Mouse (Mus musculus): ENCODE data around the gene Gm7029. TPM values are rescaled to one million over a fixed set of nuclear protein-coding genes. Genes with fewer than 3 reads are reported as not detected.
"Not testable (repeated sequence)": the region's sequence is repeated elsewhere in the genome, so short reads cannot be mapped to it uniquely, and the experiment has no call there.

The Gm7029 gene
- polyA plus RNA-seq, 1 experiment: not detected

GRCm38 (mm10) chr17:33901653-33902052 is 28.0 kb downstream of the Gm7029 start:
- TF ChIP-seq POLR2A (IDR thresholded peaks at IDR 0.05; ENCODE audit: low read depth, low read length): no peak
- TF ChIP-seq CTCF (conservative IDR thresholded peaks at IDR 0.05; ENCODE audit: insufficient read depth, insufficient read length, low read depth, low read length): no peak
- no peak for DNase-seq
- Histone ChIP-seq H3K27ac (ENCODE audit: insufficient read depth, low read depth, low read length) (no peak overlapping the region), H3K4me1 (ENCODE audit: control insufficient read depth, insufficient read depth, low read length) (no peaks in the 10 kb centered on the region), H3K36me3 (ENCODE audit: control insufficient read depth, insufficient read depth, low read length) (no peaks in the 10 kb centered on the region), H3K4me3 (ENCODE audit: insufficient read depth, low read depth, low read length) (no peak overlapping the region), H3K27me3 (replicated peaks; ENCODE audit: control insufficient read depth, insufficient read depth, low read length) (no peaks in the 10 kb centered on the region)
- 78% methylated on average over 4 of the region's 4 CpGs for WGBS

GRCm38 (mm10) chr17:33902079-33902478 is 28.4 kb downstream of the Gm7029 start:
- WGBS: 43% methylated on average over 4 of the region's 4 CpGs
- DNase-seq: no peak
- Histone ChIP-seq H3K27ac (ENCODE audit: insufficient read depth, low read depth, low read length) (no peak overlapping the region), H3K4me3 (ENCODE audit: insufficient read depth, low read depth, low read length) (no peak overlapping the region), H3K27me3 (replicated peaks; ENCODE audit: control insufficient read depth, insufficient read depth, low read length) (no peaks in the 10 kb centered on the region), H3K36me3 (ENCODE audit: control insufficient read depth, insufficient read depth, low read length) (no peaks in the 10 kb centered on the region), H3K4me1 (ENCODE audit: control insufficient read depth, insufficient read depth, low read length) (no peaks in the 10 kb centered on the region)
- no peak for TF ChIP-seq POLR2A (IDR thresholded peaks at IDR 0.05; ENCODE audit: low read depth, low read length)
- TF ChIP-seq CTCF (conservative IDR thresholded peaks at IDR 0.05; ENCODE audit: insufficient read depth, insufficient read length, low read depth, low read length): no peak

- Histone ChIP-seq H3K36me3 (ENCODE audit: control insufficient read depth, insufficient read depth, low read length) (no peaks in the 10 kb centered on the region), H3K27ac (ENCODE audit: insufficient read depth, low read depth, low read length) (no peak overlapping the region), H3K4me3 (ENCODE audit: insufficient read depth, low read depth, low read length) (no peak overlapping the region), H3K27me3 (replicated peaks; ENCODE audit: control insufficient read depth, insufficient read depth, low read length) (no peaks in the 10 kb centered on the region), H3K4me1 (ENCODE audit: control insufficient read depth, insufficient read depth, low read length) (no peaks in the 10 kb centered on the region)
- TF ChIP-seq CTCF (conservative IDR thresholded peaks at IDR 0.05; ENCODE audit: insufficient read depth, insufficient read length, low read depth, low read length): no peak
- TF ChIP-seq POLR2A (IDR thresholded peaks at IDR 0.05; ENCODE audit: low read depth, low read length): no peak
- WGBS: 74% methylated on average over 7 of the region's 7 CpGs
- no peak for DNase-seq
Measured at GRCm38 (mm10) chr17:33902491-33902890, 28.9 kb downstream of the Gm7029 start.

- not testable (repeated sequence) for H3K27ac ChIP-seq (ENCODE audit: insufficient read depth, low read depth, low read length); H3K4me1 ChIP-seq (ENCODE audit: control insufficient read depth, insufficient read depth, low read length); H3K36me3 ChIP-seq (ENCODE audit: control insufficient read depth, insufficient read depth, low read length); DNase-seq; H3K27me3 ChIP-seq (replicated peaks; ENCODE audit: control insufficient read depth, insufficient read depth, low read length); H3K4me3 ChIP-seq (ENCODE audit: insufficient read depth, low read depth, low read length)
- 72% methylated on average over 6 of the region's 6 CpGs for WGBS
Measured at GRCm38 (mm10) chr17:33903911-33904651, 30.4 kb downstream of the Gm7029 start.

- H3K4me1 ChIP-seq (ENCODE audit: control insufficient read depth, insufficient read depth, low read length); H3K27ac ChIP-seq (ENCODE audit: insufficient read depth, low read depth, low read length); H3K4me3 ChIP-seq (ENCODE audit: insufficient read depth, low read depth, low read length); DNase-seq; H3K27me3 ChIP-seq (replicated peaks; ENCODE audit: control insufficient read depth, insufficient read depth, low read length); H3K36me3 ChIP-seq (ENCODE audit: control insufficient read depth, insufficient read depth, low read length): not testable (repeated sequence)
- WGBS: 30% methylated on average over 4 of the region's 4 CpGs
Measured at GRCm38 (mm10) chr17:33904835-33905234, 31.2 kb downstream of the Gm7029 start, which contains the start of gene Platr17. Gene Platr17 (plus strand): TSS chr17:33905135.

- H3K27ac ChIP-seq (ENCODE audit: insufficient read depth, low read depth, low read length): peak overlapping the region; percentile 71
- TF ChIP-seq POLR2A (IDR thresholded peaks at IDR 0.05; ENCODE audit: low read depth, low read length) (no peak), CTCF (conservative IDR thresholded peaks at IDR 0.05; ENCODE audit: insufficient read depth, insufficient read length, low read depth, low read length) (no peak)
- H3K4me3 ChIP-seq (ENCODE audit: insufficient read depth, low read depth, low read length): peak overlapping the region; percentile 66
- H3K27me3 ChIP-seq (replicated peaks; ENCODE audit: control insufficient read depth, insufficient read depth, low read length): no peaks in the 10 kb centered on the region
- peak; percentile 62 for DNase-seq
- WGBS: under 1% methylated on average over 44 of the region's 44 CpGs
- H3K36me3 ChIP-seq (ENCODE audit: control insufficient read depth, insufficient read depth, low read length): no peaks in the 10 kb centered on the region; the same call in 1 of the 2 replicates
- peaks cover 4% of the 10 kb centered on the region; the same call in 1 of the 2 replicates for H3K4me1 ChIP-seq (ENCODE audit: control insufficient read depth, insufficient read depth, low read length)
Measured at GRCm38 (mm10) chr17:33908331-33909076, 34.9 kb downstream of the Gm7029 start.

- Histone ChIP-seq H3K4me3 (ENCODE audit: insufficient read depth, low read depth, low read length) (peak within 1 kb of the TSS; percentile 70), H3K27me3 (replicated peaks; ENCODE audit: control insufficient read depth, insufficient read depth, low read length) (no peaks in the 10 kb centered on the region), H3K36me3 (ENCODE audit: control insufficient read depth, insufficient read depth, low read length) (no peaks in the 10 kb centered on the region; the same call in 1 of the 2 replicates), H3K27ac (ENCODE audit: insufficient read depth, low read depth, low read length) (peak within 1 kb of the TSS; percentile 78), H3K4me1 (ENCODE audit: control insufficient read depth, insufficient read depth, low read length) (peaks cover 4% of the 10 kb centered on the region; the same call in 1 of the 2 replicates)
- peak; percentile 16 for TF ChIP-seq POLR2A (IDR thresholded peaks at IDR 0.05; ENCODE audit: low read depth, low read length)
- no peak for TF ChIP-seq CTCF (conservative IDR thresholded peaks at IDR 0.05; ENCODE audit: insufficient read depth, insufficient read length, low read depth, low read length)
- WGBS: under 1% methylated on average over 67 of the region's 68 CpGs
- DNase-seq: peak; percentile 99
Measured at GRCm38 (mm10) chr17:33909077-33909868, 35.6 kb downstream of the Gm7029 start, which contains the start of gene Daxx. Gene Daxx (plus strand): TSS chr17:33909414.

Measured in kidney, adult 2 months (tissue).